Mouse (Mus musculus): ENCODE data around the gene Gm10961. TPM values are rescaled to one million over a fixed set of nuclear protein-coding genes. Genes with fewer than 3 reads are reported as not detected.

Gm10961 gene
- polyA plus RNA-seq, 2 experiments, result not detected

DNA sequence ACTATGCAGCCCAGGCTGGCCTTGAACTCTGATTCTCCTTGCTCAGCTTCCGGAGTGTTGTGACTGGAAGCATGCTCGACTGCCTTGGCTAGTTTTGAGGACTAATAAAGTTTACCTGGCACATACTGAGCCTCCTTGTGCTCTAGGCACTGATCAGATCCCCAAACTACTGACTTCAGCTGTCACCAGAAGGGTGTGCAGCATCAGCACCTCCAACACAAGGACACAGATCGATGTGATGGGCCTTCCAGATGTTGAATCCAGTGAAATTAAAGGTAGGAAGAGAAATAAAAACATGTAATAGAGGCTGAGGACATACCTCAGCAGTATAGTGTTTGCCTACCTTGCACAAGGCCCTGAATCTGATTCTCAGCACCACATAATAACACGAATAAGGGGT, 1.7 kb upstream of the Gm10961 start:
- H3K4me1 ChIP-seq (replicated peaks; ENCODE audit: control insufficient read depth in 2 of 2, insufficient read depth in 2 of 2, low read length in 1 of 2), result peaks cover 0 to 8% of the 10 kb centered on the region in 2 experiments; a peak in 3 of 4 replicates
- H3K27me3 ChIP-seq (ENCODE audit: control insufficient read depth, insufficient read depth, low read length), result no peaks in the 10 kb centered on the region
- no peak overlapping the region for H3K4me2 ChIP-seq (ENCODE audit: low read depth)
- no peaks in the 10 kb centered on the region; the same call in 1 of the 2 replicates for H3K36me3 ChIP-seq (replicated peaks; ENCODE audit: control insufficient read depth, insufficient read depth, low read depth)
- no peak for ATAC-seq (ENCODE audit: insufficient read depth)
- no peak overlapping the region for H3K4me3 ChIP-seq (ENCODE audit: insufficient read depth in 1 of 2, low read depth in 2 of 2, low read length in 2 of 2)
- no peaks in the 10 kb centered on the region for H3K9me3 ChIP-seq (ENCODE audit: control insufficient read depth, low read length)
- no peak overlapping the region for H3K27ac ChIP-seq
- H3K9ac ChIP-seq (replicated peaks), result no peak overlapping the region
- no peak for DNase-seq (ENCODE audit: low read depth in 3 of 3, low spot score in 3 of 3)
- WGBS (ENCODE audit: insufficient replicate concordance), result 75% methylated on average over 4 of the region's 4 CpGs
- TF ChIP-seq EP300 (IDR thresholded peaks at IDR 0.05; ENCODE audit: low read depth) (no peak), CTCF (IDR thresholded peaks at IDR 0.05; ENCODE audit: low read depth) (no peak)

DNA sequence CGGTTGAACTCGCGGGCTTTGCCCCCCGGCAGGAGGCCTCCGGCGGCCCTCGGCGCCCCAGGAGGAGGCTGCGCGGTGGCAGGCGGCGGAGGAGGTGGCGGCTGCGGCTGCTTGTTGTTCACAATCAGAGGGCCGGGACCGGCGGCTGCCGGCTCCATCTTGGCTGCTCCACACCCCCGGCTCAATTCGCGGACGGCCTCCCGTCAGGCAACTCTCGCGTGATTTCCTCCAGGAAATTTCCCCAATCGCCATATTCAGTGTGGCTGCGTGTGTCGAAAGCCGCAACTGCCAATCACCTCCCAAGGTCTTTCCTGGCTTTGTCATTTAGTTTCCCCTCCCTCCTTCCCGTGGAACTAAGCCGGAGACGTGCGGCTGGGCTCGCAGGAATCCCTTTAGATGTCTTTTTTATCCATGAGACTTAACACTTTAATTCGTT, 419 bp downstream of the Gm10961 start, which contains the start of gene Strip1:
Gene Strip1, minus strand, starts transcription at position 172 of the 436 bp plus-strand sequence.
- H3K9ac ChIP-seq (replicated peaks), result peak within 1 kb of the TSS; percentile 94
- peaks cover 0 to 8% of the 10 kb centered on the region in 2 experiments; a peak in 3 of 4 replicates for H3K4me1 ChIP-seq (replicated peaks; ENCODE audit: control insufficient read depth in 2 of 2, insufficient read depth in 2 of 2, low read length in 1 of 2)
- no peaks in the 10 kb centered on the region for H3K27me3 ChIP-seq (ENCODE audit: control insufficient read depth, insufficient read depth, low read length)
- peak within 1 kb of the TSS; percentile 66 for H3K4me2 ChIP-seq (ENCODE audit: low read depth)
- WGBS (ENCODE audit: insufficient replicate concordance), result under 1% methylated on average over 35 of the region's 35 CpGs
- TF ChIP-seq CTCF (IDR thresholded peaks at IDR 0.05; ENCODE audit: low read depth) (no peak), EP300 (IDR thresholded peaks at IDR 0.05; ENCODE audit: low read depth) (peak; percentile 50)
- DNase-seq (ENCODE audit: low read depth in 3 of 3, low spot score in 3 of 3) (peak; percentile 88 to 90 (median 89)), ATAC-seq (ENCODE audit: insufficient read depth) (peak; percentile 94)
- peak within 1 kb of the TSS; percentile 76 to 94 for H3K4me3 ChIP-seq (ENCODE audit: insufficient read depth in 1 of 2, low read depth in 2 of 2, low read length in 2 of 2)
- H3K9me3 ChIP-seq (ENCODE audit: control insufficient read depth, low read length), result no peaks in the 10 kb centered on the region
- peak within 1 kb of the TSS; percentile 58 for H3K27ac ChIP-seq
- H3K36me3 ChIP-seq (replicated peaks; ENCODE audit: control insufficient read depth, insufficient read depth, low read depth), result no peaks in the 10 kb centered on the region; the same call in 1 of the 2 replicates

DNA sequence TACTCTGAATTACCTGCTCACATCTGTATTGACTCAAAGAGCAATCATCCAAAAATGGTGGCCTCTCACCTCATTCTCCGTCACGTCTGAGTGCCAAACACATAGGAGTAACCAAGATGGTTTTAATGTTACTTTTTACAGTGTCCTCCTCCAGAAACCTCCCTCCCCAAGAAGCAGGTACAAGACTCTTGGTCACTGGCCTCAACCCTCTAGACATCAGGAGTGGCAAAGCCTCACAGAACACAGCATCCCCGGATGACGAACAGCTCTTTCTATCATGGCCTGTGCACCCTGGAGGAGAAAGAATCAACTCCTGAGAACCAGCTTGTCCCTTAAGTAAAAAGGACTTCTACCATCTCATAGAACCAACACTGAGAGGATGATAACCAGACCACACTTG, 1.7 kb downstream of the Gm10961 start:
- TF ChIP-seq CTCF (IDR thresholded peaks at IDR 0.05; ENCODE audit: low read depth) (no peak), EP300 (IDR thresholded peaks at IDR 0.05; ENCODE audit: low read depth) (no peak)
- H3K9me3 ChIP-seq (ENCODE audit: control insufficient read depth, low read length), result no peaks in the 10 kb centered on the region
- H3K9ac ChIP-seq (replicated peaks), result no peak overlapping the region
- H3K4me1 ChIP-seq (replicated peaks; ENCODE audit: control insufficient read depth in 2 of 2, insufficient read depth in 2 of 2, low read length in 1 of 2), result peaks cover 0 to 8% of the 10 kb centered on the region in 2 experiments; a peak in 3 of 4 replicates
- no peak overlapping the region for H3K27ac ChIP-seq
- 89% methylated on average over 4 of the region's 4 CpGs for WGBS (ENCODE audit: insufficient replicate concordance)
- DNase-seq (ENCODE audit: low read depth in 3 of 3, low spot score in 3 of 3) (no peak), ATAC-seq (ENCODE audit: insufficient read depth) (no peak)
- H3K4me2 ChIP-seq (ENCODE audit: low read depth), result no peak overlapping the region
- H3K36me3 ChIP-seq (replicated peaks; ENCODE audit: control insufficient read depth, insufficient read depth, low read depth), result no peaks in the 10 kb centered on the region
- no peak overlapping the region for H3K4me3 ChIP-seq (ENCODE audit: insufficient read depth in 1 of 2, low read depth in 2 of 2, low read length in 2 of 2)
- no peaks in the 10 kb centered on the region for H3K27me3 ChIP-seq (ENCODE audit: control insufficient read depth, insufficient read depth, low read length)

GRCm38 (mm10) chr3:107633906-107634305, 2.8 kb downstream of the Gm10961 start:
- ATAC-seq (ENCODE audit: insufficient read depth) (no peak), DNase-seq (ENCODE audit: low read depth in 3 of 3, low spot score in 3 of 3) (no peak)
- Histone ChIP-seq H3K4me3 (ENCODE audit: insufficient read depth in 1 of 2, low read depth in 2 of 2, low read length in 2 of 2) (no peak overlapping the region), H3K4me1 (replicated peaks; ENCODE audit: control insufficient read depth in 2 of 2, insufficient read depth in 2 of 2, low read length in 1 of 2) (peaks cover 0 to 8% of the 10 kb centered on the region in 2 experiments; a peak in 3 of 4 replicates), H3K9me3 (ENCODE audit: control insufficient read depth, low read length) (no peaks in the 10 kb centered on the region), H3K4me2 (ENCODE audit: low read depth) (no peak overlapping the region), H3K27me3 (ENCODE audit: control insufficient read depth, insufficient read depth, low read length) (no peaks in the 10 kb centered on the region), H3K9ac (replicated peaks) (no peak overlapping the region), H3K27ac (no peak overlapping the region), H3K36me3 (replicated peaks; ENCODE audit: control insufficient read depth, insufficient read depth, low read depth) (no peaks in the 10 kb centered on the region)
- 70% methylated on average over 9 of the region's 9 CpGs for WGBS (ENCODE audit: insufficient replicate concordance)
- no peak for TF ChIP-seq EP300 (IDR thresholded peaks at IDR 0.05; ENCODE audit: low read depth)
- no peak for TF ChIP-seq CTCF (IDR thresholded peaks at IDR 0.05; ENCODE audit: low read depth)

DNA sequence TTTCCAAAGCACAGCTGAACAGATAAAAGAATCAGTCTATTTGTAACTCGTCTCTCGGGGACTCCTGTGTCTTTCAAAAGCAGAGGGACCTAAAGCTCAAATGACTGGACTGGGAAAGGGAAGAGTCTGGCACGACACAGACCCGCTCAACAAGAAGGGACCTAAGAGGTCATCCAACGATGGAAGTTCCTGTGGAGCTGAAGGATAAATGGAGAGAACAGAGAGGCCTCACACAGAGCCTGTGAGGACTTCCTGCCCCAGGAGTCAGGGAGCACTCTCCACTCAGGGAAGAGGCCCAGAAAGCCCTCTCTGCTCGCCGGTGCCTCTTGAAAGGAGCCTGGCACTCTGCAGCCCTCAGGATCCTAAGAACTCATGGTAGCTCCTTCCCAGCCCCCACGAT, 4.7 kb downstream of the Gm10961 start:
- WGBS (ENCODE audit: insufficient replicate concordance), result 39% methylated on average over 8 of the region's 8 CpGs
- Histone ChIP-seq H3K36me3 (replicated peaks; ENCODE audit: control insufficient read depth, insufficient read depth, low read depth) (no peaks in the 10 kb centered on the region), H3K4me1 (replicated peaks; ENCODE audit: control insufficient read depth in 2 of 2, insufficient read depth in 2 of 2, low read length in 1 of 2) (peaks cover 0 to 4% of the 10 kb centered on the region in 2 experiments; a peak in 2 of 4 replicates), H3K4me2 (ENCODE audit: low read depth) (no peak overlapping the region), H3K27ac (no peak overlapping the region), H3K27me3 (ENCODE audit: control insufficient read depth, insufficient read depth, low read length) (no peaks in the 10 kb centered on the region), H3K9ac (replicated peaks) (no peak overlapping the region), H3K4me3 (ENCODE audit: insufficient read depth in 1 of 2, low read depth in 2 of 2, low read length in 2 of 2) (no peak overlapping the region), H3K9me3 (ENCODE audit: control insufficient read depth, low read length) (no peaks in the 10 kb centered on the region)
- TF ChIP-seq CTCF (IDR thresholded peaks at IDR 0.05; ENCODE audit: low read depth) (no peak), EP300 (IDR thresholded peaks at IDR 0.05; ENCODE audit: low read depth) (no peak)
- ATAC-seq (ENCODE audit: insufficient read depth) (no peak), DNase-seq (ENCODE audit: low read depth in 3 of 3, low spot score in 3 of 3) (no peak)
